Mouse (Mus musculus) inflammation-experienced regulatory T-cells (primary cell): ENCODE results near the gene Cbwd1. TPM values are rescaled to one million over a fixed set of nuclear protein-coding genes. Genes with fewer than 3 reads are reported as not detected.

Source experiments
- polyA plus RNA-seq, 2 experiments: library from polyadenylated mRNA; unstranded; fragments of 100-300 nt; shearing (Covaris generic); gene quantifications; one replicate each; pipeline ENCODE4 v1.2.1; 2017

The Cbwd1 gene
- polyA plus RNA-seq, result 10 to 100 TPM; 15.3 to 22.4 TPM

DNA sequence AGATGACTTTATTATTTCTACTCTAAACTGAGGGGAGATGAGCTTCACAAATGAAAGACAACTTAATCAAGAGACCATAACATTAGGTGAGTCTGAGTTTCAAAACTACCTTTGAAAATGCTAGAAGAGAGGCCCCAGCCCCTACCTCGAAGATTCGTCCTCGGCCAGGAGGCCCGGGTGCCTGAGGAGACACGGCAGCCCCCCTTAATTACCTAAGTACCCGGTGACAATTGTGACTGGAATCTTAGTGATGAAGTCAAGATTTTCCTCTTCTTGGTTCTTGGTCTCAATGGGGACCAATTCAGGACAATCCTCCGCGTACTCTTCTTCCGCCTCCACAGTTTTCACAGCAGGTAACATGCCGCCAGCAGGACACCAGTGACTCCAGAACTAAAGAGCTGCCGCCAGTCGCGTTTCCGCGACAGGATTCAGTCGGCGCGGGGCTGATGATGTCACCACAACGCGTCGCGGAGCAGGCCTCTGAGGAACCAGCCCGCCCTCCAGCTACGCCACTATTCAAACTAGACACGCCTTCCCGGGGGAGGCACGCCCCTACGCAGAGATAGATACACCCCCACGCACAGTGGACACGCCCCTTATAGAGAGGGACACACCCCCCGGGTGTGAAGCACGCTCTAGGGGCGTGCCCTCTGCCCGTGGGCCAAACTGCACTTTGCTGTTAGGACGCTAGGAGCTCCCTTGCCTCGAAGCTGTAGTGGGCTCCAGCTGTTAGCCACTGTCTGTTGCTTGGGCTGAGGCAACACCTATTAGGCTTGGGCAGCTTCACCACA is at the start of gene Cbwd1:
Gene Cbwd1 (minus strand): TSS at position 439 of the 791 bp plus-strand sequence.

DNA sequence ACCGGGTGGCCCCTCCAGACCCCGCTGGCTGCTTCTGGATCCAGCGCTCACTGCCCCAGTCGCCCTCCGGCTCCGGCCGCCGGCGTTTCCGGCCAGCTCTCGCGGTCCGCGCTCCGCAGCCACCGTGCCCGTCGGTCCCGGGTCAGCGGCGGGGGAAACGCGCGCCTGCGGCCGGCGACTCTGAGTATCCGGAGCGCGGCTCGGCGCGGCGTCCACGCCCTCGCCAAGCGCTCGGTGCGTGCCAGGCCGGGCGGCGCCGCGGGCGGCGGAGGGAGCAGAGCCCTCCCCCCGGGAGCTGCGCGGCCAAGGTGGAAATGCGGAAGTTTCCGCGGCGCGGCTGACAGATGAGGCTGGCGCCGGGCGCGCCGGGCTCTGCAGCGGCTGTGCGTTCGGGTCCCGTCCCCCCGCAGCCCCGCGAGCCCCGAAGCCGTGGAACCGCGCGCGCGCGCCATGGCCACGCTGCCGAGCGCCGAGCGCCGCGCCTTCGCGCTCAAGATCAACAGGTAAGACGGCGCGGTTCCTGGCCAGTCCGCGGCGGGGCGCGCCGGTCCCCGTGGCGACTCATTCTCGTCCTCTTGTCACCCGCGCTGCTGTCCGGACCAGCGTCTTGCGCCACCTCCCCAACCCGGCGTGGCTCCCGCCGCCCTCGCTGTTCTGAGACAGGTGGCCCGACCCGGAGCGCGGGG is 37.9 kb upstream of the Cbwd1 start, which contains the start of gene Dock8:
Gene Dock8 (plus strand): TSS at position 334 of the 686 bp plus-strand sequence.

DNA sequence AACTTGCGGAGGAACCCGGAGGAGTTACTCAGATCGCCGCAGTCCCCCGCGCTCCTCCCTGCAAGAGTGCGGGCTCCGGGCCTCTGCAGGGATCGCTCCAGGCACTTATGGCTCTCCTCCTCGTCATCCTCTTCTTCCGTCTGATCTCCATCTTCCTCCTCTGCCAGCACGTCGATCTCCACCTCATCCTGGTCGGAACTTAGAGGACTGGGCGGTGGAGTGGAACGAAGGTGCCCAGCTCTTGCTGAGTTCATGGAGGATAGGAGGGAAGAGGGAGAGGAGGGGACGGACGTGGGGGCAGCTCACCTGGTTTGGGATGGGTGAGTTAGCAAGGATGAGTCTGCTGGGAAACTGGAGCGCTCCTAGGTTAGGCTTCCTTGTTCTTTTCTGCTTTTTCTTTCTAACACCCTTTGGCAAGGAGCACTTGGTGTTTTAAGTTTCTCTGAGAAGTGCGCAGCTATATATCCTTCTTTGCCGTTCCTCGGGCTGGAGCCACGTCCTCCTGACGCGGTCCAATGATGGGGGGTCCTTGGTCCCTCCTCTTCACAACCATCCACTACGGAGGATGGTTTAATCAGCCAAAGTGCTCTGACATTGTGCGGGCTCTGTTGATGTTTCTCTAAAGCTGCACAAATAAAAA is 60.7 kb downstream of the Cbwd1 start, which contains the start of gene Foxd4:
Gene Foxd4 (minus strand): TSS at position 617 of the 640 bp plus-strand sequence.

DNA sequence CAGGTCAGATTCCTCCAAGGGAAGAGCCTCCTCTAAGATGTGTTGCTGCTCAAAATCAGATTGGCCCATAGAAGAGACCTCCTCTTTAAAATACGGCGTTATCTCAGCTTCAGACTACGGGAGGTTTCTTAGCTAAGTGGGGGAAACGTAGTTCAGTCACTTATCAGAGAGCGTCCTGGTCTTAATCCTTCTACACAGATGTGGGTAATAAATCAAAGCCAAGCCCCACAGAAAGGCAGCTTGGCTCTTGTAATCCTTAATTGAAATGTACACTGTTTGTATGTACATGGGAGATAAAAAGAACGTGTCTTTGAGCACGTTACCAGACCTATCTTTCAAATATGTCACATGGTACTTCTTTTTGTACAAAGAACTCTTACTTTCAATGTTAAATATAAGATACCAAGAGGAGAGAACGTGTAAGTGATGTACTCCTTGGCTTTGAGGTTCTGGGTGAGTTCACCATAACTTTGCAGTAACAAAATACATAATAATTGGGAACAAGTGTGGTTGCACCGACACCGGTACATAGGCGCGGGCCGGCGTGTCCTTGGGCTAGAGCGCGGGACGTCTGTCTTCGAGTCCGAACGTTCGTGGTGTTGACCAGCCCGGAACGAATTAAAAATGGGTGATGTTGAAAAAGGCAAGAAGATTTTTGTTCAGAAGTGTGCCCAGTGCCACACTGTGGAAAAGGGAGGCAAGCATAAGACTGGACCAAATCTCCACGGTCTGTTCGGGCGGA is 86.1 kb downstream of the Cbwd1 start, which contains the start of gene Gm10053:
Gene Gm10053 (plus strand): TSS at position 558 of the 742 bp plus-strand sequence.

Other genes with a start within 250 kb of the Cbwd1 start
- gene Pgm5, start 99.8 kb downstream of the Cbwd1 start, polyA plus RNA-seq, result under 1 TPM; 0.19 to 0.73 TPM
- gene Gm10053, start 85.9 kb downstream of the Cbwd1 start, polyA plus RNA-seq, result 100 to 1,000 TPM; 140 to 171 TPM
- under 1 TPM in 1 of 2 experiments, not detected in 1; 0.12 TPM for gene Foxd4, start 60.4 kb downstream of the Cbwd1 start, polyA plus RNA-seq
- 100 to 1,000 TPM; 152 to 169 TPM for gene Dock8, start 37.9 kb upstream of the Cbwd1 start, polyA plus RNA-seq